Comparison of ENCODE assay signal across 8 mouse cellular contexts in the genomic region with DNA sequence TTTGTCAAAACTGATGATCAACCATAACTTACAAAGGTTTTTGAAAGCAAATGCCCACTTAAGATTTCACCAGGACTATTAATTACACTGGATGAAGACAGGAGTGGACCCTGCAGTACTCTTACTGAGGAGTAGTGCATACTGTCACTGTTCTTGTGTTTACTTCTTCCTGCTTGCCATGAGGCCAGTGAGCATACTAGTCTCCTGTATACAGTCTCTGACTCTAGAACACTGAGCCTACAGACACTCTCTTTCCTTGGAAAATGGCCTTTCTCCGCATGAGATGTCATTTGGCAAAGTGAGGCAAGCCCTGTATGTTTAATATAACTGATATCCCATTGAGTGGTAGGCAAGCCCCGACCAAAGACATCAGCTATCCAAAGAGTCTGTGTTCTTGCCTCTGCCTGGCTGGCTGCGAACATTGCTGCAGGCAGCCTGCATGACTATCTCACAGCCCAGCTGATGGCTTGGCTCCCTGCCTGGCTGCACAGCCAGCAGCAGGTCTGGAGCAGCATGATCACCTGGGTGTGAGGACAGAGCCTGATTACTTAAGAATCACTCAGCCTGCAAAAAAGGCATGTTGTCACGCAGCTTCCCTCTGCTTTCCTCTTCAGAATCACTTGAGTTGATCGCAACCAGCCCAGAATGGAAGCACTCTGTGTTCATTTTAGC.
DNase-seq lines count a peak whose midpoint lies in the region; ATAC-seq and TF ChIP-seq lines count a peak whose summit lies in the region.
"Had no signal": no experiment of that assay in that cellular context is flagged by ENCODE, and none has a peak within 500 bp of the region (broad histone marks: within the 10 kb centered on the region; RNA-seq: fewer than 3 reads in every experiment).

No protein-coding gene starts in this region.

- WGBS in lung, embryonic 14.5 days: 48% methylated on average over 5 of the region's 5 CpGs
- 31% methylated on average over 5 of the region's 5 CpGs for WGBS in heart, embryonic 15.5 days
- 46% methylated on average over 5 of the region's 5 CpGs for WGBS in neural tube, embryonic 14.5 days

- no peaks in the 10 kb centered on the region for H3K27me3 ChIP-seq in lung, embryonic 14.5 days (ENCODE audit: insufficient read depth, low read length)
- no peaks in the 10 kb centered on the region for H3K27me3 ChIP-seq in heart, embryonic 15.5 days
- no peaks in the 10 kb centered on the region for H3K27me3 ChIP-seq in neural tube, embryonic 14.5 days (ENCODE audit: control insufficient read depth, insufficient read depth, low read length)
- H3K27me3 ChIP-seq: limb, embryonic 15.5 days had no signal

- ATAC-seq in lung, embryonic 14.5 days (ENCODE audit: insufficient read depth): no peak
- ATAC-seq in heart, embryonic 15.5 days (replicated peaks; ENCODE audit: insufficient number of reproducible peaks, insufficient read depth, low FRiP score, low read depth): 0 out of 2 replicates have a peak, but pooled peaks have one; percentile 55
- peak; percentile 81 for ATAC-seq in neural tube, embryonic 14.5 days (ENCODE audit: low read depth)

- no peak overlapping the region for H3K4me3 ChIP-seq in lung, embryonic 14.5 days (ENCODE audit: low read depth, low read length)
- H3K4me3 ChIP-seq in heart, embryonic 15.5 days: 0 out of 2 replicates have a peak overlapping the region, but pooled peaks have one; percentile 8
- H3K4me3 ChIP-seq in neural tube, embryonic 14.5 days (ENCODE audit: low read depth, low read length): no peak overlapping the region
- H3K4me3 ChIP-seq: limb, embryonic 15.5 days had no signal

- peak; percentile 8 for DNase-seq in lung, embryonic 14.5 days
- no peak for DNase-seq in lung, postnatal 25 days (ENCODE audit: low spot score)
- peak; percentile 60 for DNase-seq in cerebellum, adult 8-10 months
- DNase-seq in embryo, embryonic 11 days: no peak
- no peak for DNase-seq in spleen, postnatal 14 days (ENCODE audit: low spot score in 2 of 2)

- H3K4me1 ChIP-seq in lung, embryonic 14.5 days (ENCODE audit: insufficient read depth): no peaks in the 10 kb centered on the region
- peaks cover 11% of the 10 kb centered on the region for H3K4me1 ChIP-seq in heart, embryonic 15.5 days (replicated peaks)
- H3K4me1 ChIP-seq in neural tube, embryonic 14.5 days (ENCODE audit: control insufficient read depth, insufficient read depth, low read length): no peaks in the 10 kb centered on the region
- H3K4me1 ChIP-seq: limb, embryonic 15.5 days had no signal

- no peak for TF ChIP-seq CTCF in lung, embryonic 14.5 days (IDR thresholded peaks at IDR 0.05; ENCODE audit: low read depth)

- no peak overlapping the region for H3K4me2 ChIP-seq in lung, embryonic 14.5 days
- H3K4me2 ChIP-seq in heart, embryonic 15.5 days: peak overlapping the region; percentile 43
- no peak overlapping the region for H3K4me2 ChIP-seq in neural tube, embryonic 14.5 days (ENCODE audit: low read depth, low read length)
- H3K4me2 ChIP-seq: limb, embryonic 15.5 days had no signal

- H3K9me3 ChIP-seq in lung, embryonic 14.5 days (ENCODE audit: low read depth, low read length): no peaks in the 10 kb centered on the region
- no peaks in the 10 kb centered on the region for H3K9me3 ChIP-seq in heart, embryonic 15.5 days (replicated peaks)
- no peaks in the 10 kb centered on the region for H3K9me3 ChIP-seq in neural tube, embryonic 14.5 days (ENCODE audit: control insufficient read depth, low read length)
- H3K9me3 ChIP-seq: limb, embryonic 15.5 days had no signal

- no peak overlapping the region for H3K27ac ChIP-seq in lung, embryonic 14.5 days (ENCODE audit: low read depth)
- H3K27ac ChIP-seq in heart, embryonic 15.5 days: no peak overlapping the region
- H3K27ac ChIP-seq in neural tube, embryonic 14.5 days (ENCODE audit: low read depth, low read length): no peak overlapping the region
- H3K27ac ChIP-seq: limb, embryonic 15.5 days had no signal

- no peak overlapping the region for H3K9ac ChIP-seq in lung, embryonic 14.5 days
- H3K9ac ChIP-seq in heart, embryonic 15.5 days: no peak overlapping the region
- no peak overlapping the region for H3K9ac ChIP-seq in neural tube, embryonic 14.5 days (replicated peaks; ENCODE audit: low read depth, low read length)
- H3K9ac ChIP-seq: limb, embryonic 15.5 days had no signal

- H3K36me3 ChIP-seq in lung, embryonic 14.5 days (ENCODE audit: insufficient read depth): no peaks in the 10 kb centered on the region
- H3K36me3 ChIP-seq in heart, embryonic 15.5 days: no peaks in the 10 kb centered on the region
- no peaks in the 10 kb centered on the region for H3K36me3 ChIP-seq in neural tube, embryonic 14.5 days (ENCODE audit: control insufficient read depth, insufficient read depth, low read length)
- H3K36me3 ChIP-seq: limb, embryonic 15.5 days had no signal

Comparison
In these comparisons a context has a peak if more than half of its experiments do, and no peak if none do; other contexts are left out.
1. DNase-seq: peak in lung, embryonic 14.5 days (single experiment) and cerebellum, adult 8-10 months (single experiment); none in lung, postnatal 25 days (single experiment), embryo, embryonic 11 days (single experiment) and spleen, postnatal 14 days (0 of 2).